Mouse (Mus musculus) hindbrain, embryonic 12.5 days (tissue): ENCODE data around the gene Olfr1312. TPM values are rescaled to one million over a fixed set of nuclear protein-coding genes. Genes with fewer than 3 reads are reported as not detected.
"Not testable (repeated sequence)": the region's sequence is repeated elsewhere in the genome, so short reads cannot be mapped to it uniquely, and the experiment has no call there.

Experiments used
- ATAC-seq: fragments of 200-750 bp; cut with Nextera tagmentation; 2 replicates; pipeline ENCODE4 v1.8.0; 2017; ENCODE audit warnings: moderate TSS enrichment; ENCODE audit not compliant: low FRiP score
- H3K27ac ChIP-seq: fragments of 300-500 bp; sonication (generic); 2 replicates; pipeline ENCODE4 v1.5.1; 2016; ENCODE audit warnings: mild to moderate bottlenecking
- H3K27me3 ChIP-seq: fragments of 300-500 bp; sonication (generic); 2 replicates; pipeline ENCODE4 v1.6.1; 2016; ENCODE audit warnings: mild to moderate bottlenecking
- H3K36me3 ChIP-seq: fragments of 300-500 bp; sonication (generic); 2 replicates; pipeline ENCODE4 v1.6.1; 2016; ENCODE audit warnings: mild to moderate bottlenecking
- H3K4me1 ChIP-seq: fragments of 300-500 bp; sonication (generic); 2 replicates; pipeline ENCODE4 v1.6.1; 2016
- H3K4me2 ChIP-seq: fragments of 300-500 bp; sonication (generic); replicated peaks from 2 replicates; pipeline ENCODE4 v1.6.1; 2016; ENCODE audit warnings: mild to moderate bottlenecking
- H3K4me3 ChIP-seq: fragments of 300-500 bp; sonication (generic); 2 replicates; pipeline ENCODE4 v1.5.1; 2016; ENCODE audit warnings: mild to moderate bottlenecking
- H3K9ac ChIP-seq: fragments of 300-500 bp; sonication (generic); 2 replicates; pipeline ENCODE4 v1.6.1; 2016; ENCODE audit warnings: mild to moderate bottlenecking, moderate library complexity
- H3K9me3 ChIP-seq: fragments of 300-500 bp; sonication (generic); replicated peaks from 2 replicates; pipeline ENCODE4 v1.6.1; 2016; ENCODE audit warnings: mild to moderate bottlenecking
- WGBS: fragments of 180-500 bp; shearing (Covaris S2); methylation state at CpG from one replicate; pipeline ENCODE4 v1.1.7; 2016; 5-methylcytosine and 5-hydroxymethylcytosine counted together
- polyA plus RNA-seq: library from polyadenylated mRNA; unstranded; fragments of >200 nt; fragmentation: Nextera tagmentation; extraction: Ambion mirVana; gene quantifications from 2 replicates; pipeline ENCODE4 v1.2.1, GENCODE M21; 2016

The Olfr1312 gene
- polyA plus RNA-seq = not detected in 2 replicates

GRCm38 (mm10) chr2:112050138-112050537 is at the start of gene Olfr1312:
Gene Olfr1312 (minus strand): TSS chr2:112050238.
- Histone ChIP-seq H3K9ac (no peak within 1 kb of the TSS), H3K4me2 (no peak within 1 kb of the TSS)
- 32% methylated on average over 1 of the region's 1 CpGs for WGBS

GRCm38 (mm10) chr2:112096681-112097080 is 46.6 kb upstream of the Olfr1312 start, which contains the start of gene Olfr1314:
Gene Olfr1314 (minus strand): TSS chr2:112096781.
- Histone ChIP-seq H3K4me3 (no peak within 1 kb of the TSS), H3K4me1 (no peaks in the 10 kb centered on the region), H3K4me2 (no peak within 1 kb of the TSS), H3K27me3 (no peaks in the 10 kb centered on the region), H3K27ac (no peak within 1 kb of the TSS), H3K9ac (no peak within 1 kb of the TSS), H3K9me3 (no peaks in the 10 kb centered on the region), H3K36me3 (no peaks in the 10 kb centered on the region)
- ATAC-seq = no peak

More at GRCm38 (mm10) chr2:112050138-112050537, at the start of gene Olfr1312:
- Histone ChIP-seq H3K27me3 (no peaks in the 10 kb centered on the region), H3K4me3 (no peak within 1 kb of the TSS), H3K4me1 (no peaks in the 10 kb centered on the region), H3K27ac (no peak within 1 kb of the TSS), H3K36me3 (no peaks in the 10 kb centered on the region), H3K9me3 (no peaks in the 10 kb centered on the region)
- ATAC-seq = no peak

- Histone ChIP-seq H3K4me1 (no peaks in the 10 kb centered on the region), H3K9me3 (no peaks in the 10 kb centered on the region), H3K27ac (no peak within 1 kb of the TSS), H3K4me2 (no peak within 1 kb of the TSS), H3K27me3 (no peaks in the 10 kb centered on the region), H3K36me3 (no peaks in the 10 kb centered on the region), H3K4me3 (no peak within 1 kb of the TSS), H3K9ac (no peak within 1 kb of the TSS)
- ATAC-seq = no peak
Observed at GRCm38 (mm10) chr2:112077743-112078142, 27.7 kb upstream of the Olfr1312 start, which contains the start of gene Olfr1313. Gene Olfr1313 (minus strand): TSS chr2:112077843.

- H3K4me2 ChIP-seq, H3K36me3 ChIP-seq, ATAC-seq, H3K4me1 ChIP-seq, H3K9ac ChIP-seq, H3K4me3 ChIP-seq, H3K9me3 ChIP-seq, H3K27me3 ChIP-seq, H3K27ac ChIP-seq: not testable (repeated sequence)
- WGBS = 47% methylated on average over 6 of the region's 6 CpGs
Observed at GRCm38 (mm10) chr2:112026971-112027370, 23.1 kb downstream of the Olfr1312 start.

- H3K27me3 ChIP-seq = no peaks in the 10 kb centered on the region
- no peak within 1 kb of the TSS for H3K27ac ChIP-seq
- 83% methylated on average over 2 of the region's 2 CpGs for WGBS
- H3K36me3 ChIP-seq = no peaks in the 10 kb centered on the region
- no peaks in the 10 kb centered on the region for H3K4me1 ChIP-seq
- H3K4me3 ChIP-seq = no peak within 1 kb of the TSS
- no peaks in the 10 kb centered on the region for H3K9me3 ChIP-seq
- no peak within 1 kb of the TSS for H3K4me2 ChIP-seq
- no peak within 1 kb of the TSS for H3K9ac ChIP-seq
- ATAC-seq = no peak
Observed at GRCm38 (mm10) chr2:112024312-112024711, 25.7 kb downstream of the Olfr1312 start, which contains the start of gene Olfr1311. Gene Olfr1311 (minus strand): TSS chr2:112024412.

GRCm38 (mm10) chr2:112014900-112015299 is 35.1 kb downstream of the Olfr1312 start:
- Histone ChIP-seq H3K36me3 (no peaks in the 10 kb centered on the region), H3K4me2 (no peak overlapping the region), H3K4me1 (no peaks in the 10 kb centered on the region), H3K4me3 (no peak overlapping the region), H3K27me3 (no peaks in the 10 kb centered on the region), H3K9ac (no peak overlapping the region), H3K9me3 (no peaks in the 10 kb centered on the region), H3K27ac (no peak overlapping the region)
- no peak for ATAC-seq
- WGBS = 84% methylated on average over 3 of the region's 3 CpGs

- H3K9me3 ChIP-seq = no peaks in the 10 kb centered on the region
- H3K4me1 ChIP-seq = no peaks in the 10 kb centered on the region
- H3K4me3 ChIP-seq = no peak within 1 kb of the TSS
- no peaks in the 10 kb centered on the region for H3K27me3 ChIP-seq
- no peak within 1 kb of the TSS for H3K27ac ChIP-seq
- ATAC-seq = no peak
- no peaks in the 10 kb centered on the region for H3K36me3 ChIP-seq
- H3K9ac ChIP-seq = no peak within 1 kb of the TSS
- H3K4me2 ChIP-seq = no peak within 1 kb of the TSS
Observed at GRCm38 (mm10) chr2:112012608-112013007, 37.4 kb downstream of the Olfr1312 start, which contains the start of gene Olfr1310. Gene Olfr1310 (minus strand): TSS chr2:112012708.

- no peak within 1 kb of the TSS for H3K4me3 ChIP-seq
- no peak within 1 kb of the TSS for H3K9ac ChIP-seq
- no peak within 1 kb of the TSS for H3K27ac ChIP-seq
- no peak within 1 kb of the TSS for H3K4me2 ChIP-seq
- 68% methylated on average over 1 of the region's 1 CpGs for WGBS
- H3K4me1 ChIP-seq = no peaks in the 10 kb centered on the region
- no peak for ATAC-seq
- no peaks in the 10 kb centered on the region for H3K27me3 ChIP-seq
- no peaks in the 10 kb centered on the region for H3K36me3 ChIP-seq
- H3K9me3 ChIP-seq = no peaks in the 10 kb centered on the region
Observed at GRCm38 (mm10) chr2:111990181-111990580, 59.9 kb downstream of the Olfr1312 start, which contains the start of gene Olfr1309. Gene Olfr1309 (minus strand): TSS chr2:111990281.

Other genes starting within 250 kb of the Olfr1312 start
- not detected in 2 replicates for gene Olfr1303, start 229.9 kb downstream of the Olfr1312 start, polyA plus RNA-seq
- gene Olfr1305, start 173.1 kb downstream of the Olfr1312 start, polyA plus RNA-seq = not detected in 2 replicates
- gene Olfr1306, start 134.0 kb downstream of the Olfr1312 start, polyA plus RNA-seq = not detected in 2 replicates
- gene Olfr1307, start 100.8 kb downstream of the Olfr1312 start, polyA plus RNA-seq = 0.01 TPM in 2 replicates
- not detected in 2 replicates for gene Olfr1308, start 85.3 kb downstream of the Olfr1312 start, polyA plus RNA-seq
- not detected in 2 replicates for gene Olfr1309, start 60.0 kb downstream of the Olfr1312 start, polyA plus RNA-seq
- not detected in 2 replicates for gene Olfr1310, start 37.5 kb downstream of the Olfr1312 start, polyA plus RNA-seq
- not detected in 2 replicates for gene Olfr1311, start 25.8 kb downstream of the Olfr1312 start, polyA plus RNA-seq
- not detected in 2 replicates for gene Olfr1313, start 27.6 kb upstream of the Olfr1312 start, polyA plus RNA-seq
- gene Olfr1314, start 46.5 kb upstream of the Olfr1312 start, polyA plus RNA-seq = not detected in 2 replicates
- gene Olfr1315-ps1, start 65.2 kb upstream of the Olfr1312 start, polyA plus RNA-seq = not detected in 2 replicates
- gene Olfr1316, start 84.7 kb upstream of the Olfr1312 start, polyA plus RNA-seq = not detected in 2 replicates
- gene Olfr1317, start 90.1 kb upstream of the Olfr1312 start, polyA plus RNA-seq = not detected in 2 replicates
- gene Olfr1318, start 104.0 kb upstream of the Olfr1312 start, polyA plus RNA-seq = not detected in 2 replicates
- gene Lpcat4, start 189.2 kb upstream of the Olfr1312 start, polyA plus RNA-seq = 12.1 and 15.5 TPM in 2 replicates
- gene Nutm1, start 209.1 kb upstream of the Olfr1312 start, polyA plus RNA-seq = 0.05 and 0.09 TPM in 2 replicates
- gene Nop10, start 211.7 kb upstream of the Olfr1312 start, polyA plus RNA-seq = 118 and 127 TPM in 2 replicates
- 20.4 and 21.1 TPM in 2 replicates for gene Slc12a6, start 215.6 kb upstream of the Olfr1312 start, polyA plus RNA-seq
- gene Gm21985, start 216.1 kb upstream of the Olfr1312 start, polyA plus RNA-seq = not detected in 2 replicates